ENCODE assay signal across 16 mouse cellular contexts in genomic region chr17:45806831-45807230, GRCm38 (mm10).
DNase-seq lines count a peak whose midpoint lies in the region; ATAC-seq lines count a peak whose summit lies in the region.
"Had no signal": no experiment of that assay in that cellular context is flagged by ENCODE, and none has a peak within 500 bp of the region (broad histone marks: within the 10 kb centered on the region; RNA-seq: fewer than 3 reads in every experiment).

No protein-coding gene starts in this region.

- no peak for DNase-seq in heart, embryonic 10.5 days (ENCODE audit: low spot score)
- DNase-seq in heart, postnatal 14 days: no peak
- no peak for DNase-seq in lung, adult 18-20 months
- no peak for DNase-seq in frontal cortex, postnatal 10 days (ENCODE audit: low spot score in 2 of 2)
- DNase-seq: adrenal gland, postnatal 25 days; gastrocnemius, postnatal 25 days; heart, postnatal 4 days; right cerebral cortex, postnatal 14 days; thymus, adult 2 months had no signal

- H3K4me1 ChIP-seq in heart, embryonic 10.5 days: peaks cover 48% of the 10 kb centered on the region
- peaks cover 27% of the 10 kb centered on the region for H3K4me1 ChIP-seq in lung, embryonic 16.5 days (replicated peaks; ENCODE audit: control insufficient read depth, insufficient read depth, low read length)
- peaks cover 29% of the 10 kb centered on the region for H3K4me1 ChIP-seq in embryonic facial prominence, embryonic 12.5 days
- peaks cover 30% of the 10 kb centered on the region for H3K4me1 ChIP-seq in limb, embryonic 12.5 days (replicated peaks)
- H3K4me1 ChIP-seq: liver, embryonic 15.5 days had no signal

- H3K36me3 ChIP-seq in heart, embryonic 10.5 days: no peaks in the 10 kb centered on the region
- no peaks in the 10 kb centered on the region for H3K36me3 ChIP-seq in lung, embryonic 16.5 days (ENCODE audit: control insufficient read depth, insufficient read depth, low read length)
- no peaks in the 10 kb centered on the region for H3K36me3 ChIP-seq in embryonic facial prominence, embryonic 12.5 days
- no peaks in the 10 kb centered on the region for H3K36me3 ChIP-seq in limb, embryonic 12.5 days
- H3K36me3 ChIP-seq: liver, embryonic 15.5 days had no signal

- ATAC-seq in lung, embryonic 16.5 days (ENCODE audit: low read depth): no peak; the same call in 1 of the 2 replicates
- ATAC-seq in embryonic facial prominence, embryonic 12.5 days (ENCODE audit: insufficient number of reproducible peaks, insufficient read depth, low FRiP score, low TSS enrichment): no peak
- ATAC-seq in limb, embryonic 12.5 days (ENCODE audit: insufficient number of reproducible peaks, insufficient read depth, low FRiP score, low TSS enrichment, low read depth): no peak
- ATAC-seq: CD4-positive, CD25-positive, alpha-beta regulatory T cell, adult 4 months had no signal

- peak overlapping the region; percentile 57 for H3K27ac ChIP-seq in heart, embryonic 10.5 days
- no peak overlapping the region for H3K27ac ChIP-seq in lung, embryonic 16.5 days (ENCODE audit: low read length)
- H3K27ac ChIP-seq in embryonic facial prominence, embryonic 12.5 days: peak overlapping the region; percentile 63
- peak overlapping the region; percentile 73; the same call in 1 of the 2 replicates for H3K27ac ChIP-seq in limb, embryonic 12.5 days
- H3K27ac ChIP-seq: layer of hippocampus, adult 2 months; liver, embryonic 15.5 days had no signal

- WGBS in heart, embryonic 10.5 days: 55% methylated on average over 4 of the region's 4 CpGs
- WGBS in lung, embryonic 16.5 days: 70% methylated on average over 4 of the region's 4 CpGs
- 40% methylated on average over 4 of the region's 4 CpGs for WGBS in embryonic facial prominence, embryonic 12.5 days
- WGBS in limb, embryonic 12.5 days: 51% methylated on average over 4 of the region's 4 CpGs

- no peaks in the 10 kb centered on the region for H3K9me3 ChIP-seq in heart, embryonic 10.5 days
- H3K9me3 ChIP-seq in lung, embryonic 16.5 days (ENCODE audit: control insufficient read depth, low read length): no peaks in the 10 kb centered on the region
- H3K9me3 ChIP-seq in embryonic facial prominence, embryonic 12.5 days: no peaks in the 10 kb centered on the region
- H3K9me3 ChIP-seq in limb, embryonic 12.5 days: no peaks in the 10 kb centered on the region
- H3K9me3 ChIP-seq: liver, embryonic 15.5 days had no signal

- no peak overlapping the region for H3K4me2 ChIP-seq in lung, embryonic 16.5 days (ENCODE audit: low read depth, low read length)
- H3K4me2 ChIP-seq in embryonic facial prominence, embryonic 12.5 days (replicated peaks): 0 out of 2 replicates have a peak overlapping the region, but pooled peaks have one; percentile 1
- 0 out of 2 replicates have a peak overlapping the region, but pooled peaks have one; percentile 13 for H3K4me2 ChIP-seq in limb, embryonic 12.5 days
- H3K4me2 ChIP-seq: heart, embryonic 11.5 days; liver, embryonic 15.5 days had no signal

- peak overlapping the region; percentile 9; the same call in 1 of the 2 replicates for H3K9ac ChIP-seq in lung, embryonic 16.5 days (ENCODE audit: low read length)
- no peak overlapping the region for H3K9ac ChIP-seq in embryonic facial prominence, embryonic 12.5 days
- no peak overlapping the region for H3K9ac ChIP-seq in limb, embryonic 12.5 days (replicated peaks)
- H3K9ac ChIP-seq: liver, embryonic 15.5 days had no signal

- peaks cover 76% of the 10 kb centered on the region for H3K27me3 ChIP-seq in heart, embryonic 10.5 days (ENCODE audit: insufficient read depth, poor library complexity, severe bottlenecking)
- H3K27me3 ChIP-seq in lung, embryonic 16.5 days (ENCODE audit: control insufficient read depth, insufficient read depth, low read depth, low read length): peaks cover 4% of the 10 kb centered on the region; the same call in 1 of the 2 replicates
- peaks cover 20% of the 10 kb centered on the region for H3K27me3 ChIP-seq in embryonic facial prominence, embryonic 12.5 days
- peaks cover 25% of the 10 kb centered on the region for H3K27me3 ChIP-seq in limb, embryonic 12.5 days

- H3K4me3 ChIP-seq in heart, embryonic 10.5 days: no peak overlapping the region
- H3K4me3 ChIP-seq in lung, embryonic 16.5 days (ENCODE audit: low read length): no peak overlapping the region
- no peak overlapping the region for H3K4me3 ChIP-seq in embryonic facial prominence, embryonic 12.5 days
- H3K4me3 ChIP-seq in limb, embryonic 12.5 days (replicated peaks): no peak overlapping the region
- H3K4me3 ChIP-seq: layer of hippocampus, adult 2 months; liver, embryonic 15.5 days had no signal

- intact Hi-C loops in heart, postnatal 14 days (cut with DNase I): loop anchor here (5.0 kb wide), 2 partner anchors 55 to 70 kb away; no protein-coding TSS in a partner anchor
